Mouse (Mus musculus) heart, adult 2 months (tissue): ENCODE measurements around the gene Sema3d. TPM values are rescaled to one million over a fixed set of nuclear protein-coding genes. Genes with fewer than 3 reads are reported as not detected.

ENCODE experiments used
- DNase-seq, 2 experiments: peaks; one replicate each; pipeline ENCODE4 v3.0.0; 2021
- H3K27ac ChIP-seq: fragments of 200-600 bp; 2 replicates; pipeline ENCODE4 v1.8.1; 2022
- H3K27me3 ChIP-seq: fragments of 200-500 bp; 2 replicates; pipeline ENCODE4 v1.6.1; 2012; ENCODE audit warnings: mild to moderate bottlenecking, low read length, inconsistent platforms, mixed read lengths; ENCODE audit not compliant: control insufficient read depth, insufficient read depth
- H3K36me3 ChIP-seq: fragments of 200-500 bp; 2 replicates; pipeline ENCODE4 v1.6.1; 2012; ENCODE audit warnings: low read length, inconsistent platforms; ENCODE audit not compliant: control insufficient read depth, insufficient read depth
- H3K4me1 ChIP-seq: fragments of 200-500 bp; 2 replicates; pipeline ENCODE4 v1.6.1; 2011; ENCODE audit warnings: low read length; ENCODE audit not compliant: control insufficient read depth, insufficient read depth
- H3K4me3 ChIP-seq: fragments of 200-600 bp; 2 replicates; pipeline ENCODE4 v1.8.1; 2022
- H3K79me2 ChIP-seq: fragments of 200-500 bp; replicated peaks from 2 replicates; pipeline ENCODE4 v1.6.1; 2012; ENCODE audit warnings: mild to moderate bottlenecking, inconsistent platforms, low read length, moderate library complexity, mixed read lengths; ENCODE audit not compliant: control insufficient read depth, insufficient read depth
- H3K9ac ChIP-seq: fragments of 200-500 bp; 2 replicates; pipeline ENCODE4 v1.6.1; 2012; ENCODE audit warnings: low read depth, mild to moderate bottlenecking, control low read depth, inconsistent platforms, low read length, mixed read lengths
- CTCF ChIP-seq: fragments of 200-600 bp; IDR thresholded peaks from 2 replicates; pipeline ENCODE4 v1.8.1; 2022; ENCODE audit warnings: antibody characterized with exemption, mild to moderate bottlenecking, moderate library complexity
- EP300 ChIP-seq: fragments of 200-500 bp; IDR thresholded peaks from 2 replicates; pipeline ENCODE4 v1.6.1; 2011; ENCODE audit warnings: low read depth, low read length, control low read depth; ENCODE audit not compliant: insufficient read depth
- POLR2A ChIP-seq: fragments of 200-500 bp; IDR thresholded peaks from 2 replicates; pipeline ENCODE4 v1.6.1; 2011; ENCODE audit warnings: mild to moderate bottlenecking, low read depth, low read length, control low read depth; ENCODE audit not compliant: insufficient read depth
- WGBS: fragments of 180-500 bp; shearing (Covaris S2); methylation state at CpG from one replicate; pipeline ENCODE4 v1.1.7; 2018; 5-methylcytosine and 5-hydroxymethylcytosine counted together
- intact Hi-C: fragments of 180-260 bp; cut with DNase I; formaldehyde crosslinking; loops from one replicate; pipeline ENCODE4 v1.15.1; 2025
- polyA plus RNA-seq: library from polyadenylated mRNA; depleted of rRNA; stranded (reverse); fragments of >200 nt; gene quantifications from 2 replicates; pipeline ENCODE4 v1.2.3, GENCODE M21; 2012
- total RNA-seq, 2 experiments: library from RNA; stranded (reverse); gene quantifications; 2 replicates each; pipeline ENCODE4 v1.2.3; 2021

The Sema3d gene
- total and polyA plus RNA-seq, 3 experiments, result 1.4 to 4.5 (median 3.5) TPM

- WGBS, result 40% methylated on average over 1 of the region's 1 CpGs
Observed at GRCm38 (mm10) chr5:12566568-12566967, 183.4 kb downstream of the Sema3d start.

DNA sequence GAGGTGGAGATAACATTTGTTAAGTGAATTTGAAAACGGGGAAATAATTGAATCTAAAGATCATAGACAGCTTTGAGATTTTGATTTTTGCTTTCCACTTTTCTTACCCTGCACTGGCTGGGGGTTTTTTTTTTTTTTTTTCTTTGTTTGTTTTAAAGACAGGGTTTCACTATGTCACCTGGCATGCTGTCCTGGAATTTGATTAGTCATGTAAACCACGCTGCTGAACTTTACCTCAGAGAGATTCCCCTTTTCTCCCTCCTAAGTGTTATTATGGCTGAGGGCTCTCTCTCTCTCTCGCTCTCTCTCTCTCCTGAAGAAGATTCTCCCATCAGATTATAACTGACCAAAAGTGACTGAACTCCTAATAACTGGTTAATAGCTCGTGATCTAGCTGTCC lies 191.4 kb downstream of the Sema3d start:
- 69% methylated on average over 4 of the region's 4 CpGs for WGBS
- Histone ChIP-seq H3K4me1 (no peaks in the 10 kb centered on the region), H3K9ac (no peak overlapping the region), H3K36me3 (no peaks in the 10 kb centered on the region), H3K27me3 (no peaks in the 10 kb centered on the region), H3K79me2 (no peaks in the 10 kb centered on the region), H3K4me3 (no peak overlapping the region), H3K27ac (no peak overlapping the region)
- TF ChIP-seq POLR2A (no peak), CTCF (no peak), EP300 (no peak)
- intact Hi-C loops, result no loop called here
- DNase-seq, result no peak

More at GRCm38 (mm10) chr5:12566568-12566967, 183.4 kb downstream of the Sema3d start:
- no peaks in the 10 kb centered on the region for H3K27me3 ChIP-seq
- no peak for DNase-seq
- intact Hi-C loops, result no loop called here
- H3K79me2 ChIP-seq, result no peaks in the 10 kb centered on the region
- H3K27ac ChIP-seq, result no peak overlapping the region
- no peaks in the 10 kb centered on the region for H3K4me1 ChIP-seq
- TF ChIP-seq EP300, result no peak
- no peak for TF ChIP-seq CTCF
- no peak for TF ChIP-seq POLR2A
- no peaks in the 10 kb centered on the region for H3K36me3 ChIP-seq
- no peak overlapping the region for H3K9ac ChIP-seq
- no peak overlapping the region for H3K4me3 ChIP-seq

DNA sequence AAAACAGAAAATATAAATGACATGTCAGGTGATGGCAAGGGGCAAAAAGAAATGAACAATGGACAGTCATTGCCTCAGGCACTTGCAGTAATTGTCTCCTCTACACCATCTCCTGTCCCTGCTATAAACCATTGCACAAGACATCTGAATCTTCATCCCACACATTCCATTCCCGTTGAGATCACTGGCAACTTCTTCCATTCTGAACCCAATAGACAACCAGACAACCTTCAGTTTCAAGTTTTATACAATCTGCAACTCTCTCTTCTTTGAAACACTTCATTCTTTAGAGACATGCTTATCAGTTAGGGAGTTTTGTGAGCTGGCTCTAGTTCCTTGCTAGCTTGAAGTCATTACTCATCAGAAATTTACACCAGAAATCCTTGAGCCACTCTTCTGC lies 192.1 kb downstream of the Sema3d start:
- 50% methylated on average over 1 of the region's 1 CpGs for WGBS
- H3K27ac ChIP-seq, result no peak overlapping the region
- TF ChIP-seq EP300 (no peak), POLR2A (no peak), CTCF (no peak)
- no peak overlapping the region for H3K9ac ChIP-seq
- no peaks in the 10 kb centered on the region for H3K4me1 ChIP-seq
- intact Hi-C loops, result no loop called here
- no peak overlapping the region for H3K4me3 ChIP-seq
- no peaks in the 10 kb centered on the region for H3K36me3 ChIP-seq
- no peaks in the 10 kb centered on the region for H3K27me3 ChIP-seq
- no peaks in the 10 kb centered on the region for H3K79me2 ChIP-seq
- no peak for DNase-seq

GRCm38 (mm10) chr5:12579752-12580151 lies 196.6 kb downstream of the Sema3d start:
- no peak for DNase-seq
- Histone ChIP-seq H3K27me3 (no peaks in the 10 kb centered on the region), H3K4me3 (no peak overlapping the region), H3K9ac (no peak overlapping the region), H3K4me1 (no peaks in the 10 kb centered on the region), H3K27ac (no peak overlapping the region), H3K36me3 (no peaks in the 10 kb centered on the region), H3K79me2 (no peaks in the 10 kb centered on the region)
- 39% methylated on average over 4 of the region's 4 CpGs for WGBS
- intact Hi-C loops, result no loop called here
- TF ChIP-seq CTCF (no peak), EP300 (no peak), POLR2A (no peak)

DNA sequence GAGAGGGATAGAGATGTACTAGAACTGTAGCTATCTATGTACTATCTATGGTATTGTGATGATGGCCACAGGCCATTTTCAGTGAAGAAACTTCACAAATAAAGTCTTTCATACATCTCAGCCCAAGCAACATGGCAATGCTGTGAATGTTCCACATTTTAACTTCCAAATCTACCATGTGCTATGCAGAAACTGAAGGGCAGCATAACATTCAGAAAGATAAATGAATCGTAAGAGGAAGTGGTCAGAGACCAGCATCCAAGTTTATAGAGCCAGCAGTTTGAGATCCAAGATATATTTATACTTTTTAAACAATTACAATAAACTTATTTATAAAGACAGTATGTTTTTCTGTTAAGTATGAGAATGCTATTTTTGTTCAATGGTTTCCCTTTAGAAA lies 199.4 kb downstream of the Sema3d start:
- Histone ChIP-seq H3K79me2 (no peaks in the 10 kb centered on the region), H3K36me3 (no peaks in the 10 kb centered on the region), H3K9ac (no peak overlapping the region), H3K27me3 (no peaks in the 10 kb centered on the region), H3K4me1 (no peaks in the 10 kb centered on the region), H3K27ac (no peak overlapping the region), H3K4me3 (no peak overlapping the region)
- 69% methylated on average over 1 of the region's 1 CpGs for WGBS
- DNase-seq, result no peak
- intact Hi-C loops, result no loop called here
- TF ChIP-seq POLR2A, result no peak
- no peak for TF ChIP-seq EP300
- TF ChIP-seq CTCF, result no peak

GRCm38 (mm10) chr5:12583293-12583834 lies 200.2 kb downstream of the Sema3d start:
- no peaks in the 10 kb centered on the region for H3K27me3 ChIP-seq
- no peaks in the 10 kb centered on the region for H3K79me2 ChIP-seq
- no peak for DNase-seq
- TF ChIP-seq EP300 (no peak), CTCF (no peak), POLR2A (no peak)
- WGBS, result 69% methylated on average over 3 of the region's 3 CpGs
- no peak overlapping the region for H3K4me3 ChIP-seq
- no peaks in the 10 kb centered on the region for H3K36me3 ChIP-seq
- intact Hi-C loops, result no loop called here
- no peaks in the 10 kb centered on the region for H3K4me1 ChIP-seq
- no peak overlapping the region for H3K9ac ChIP-seq
- no peak overlapping the region for H3K27ac ChIP-seq
